Mouse (Mus musculus) stomach, embryonic 15.5 days (tissue): Measurements from ENCODE around the gene Dnase2a. TPM values are rescaled to one million over a fixed set of nuclear protein-coding genes. Genes with fewer than 3 reads are reported as not detected.

Experiments
- ATAC-seq: fragments of 200-750 bp; cut with Nextera tagmentation; 2 replicates; pipeline ENCODE4 v1.8.0; 2017; ENCODE audit warnings: low read depth, moderate number of reproducible peaks, moderate TSS enrichment; ENCODE audit not compliant: insufficient read depth, low FRiP score
- H3K27ac ChIP-seq: fragments of 300-500 bp; sonication (generic); 2 replicates; pipeline ENCODE4 v1.5.1; 2015; ENCODE audit warnings: mild to moderate bottlenecking, inconsistent platforms
- H3K27me3 ChIP-seq: fragments of 300-500 bp; sonication (generic); replicated peaks from 2 replicates; pipeline ENCODE4 v1.6.1; 2015; ENCODE audit warnings: inconsistent platforms
- H3K36me3 ChIP-seq: fragments of 300-500 bp; sonication (generic); 2 replicates; pipeline ENCODE4 v1.6.1; 2015; ENCODE audit warnings: inconsistent platforms
- H3K4me1 ChIP-seq: fragments of 300-500 bp; sonication (generic); 2 replicates; pipeline ENCODE4 v1.6.1; 2015; ENCODE audit warnings: inconsistent platforms
- H3K4me2 ChIP-seq: fragments of 300-500 bp; sonication (generic); 2 replicates; pipeline ENCODE4 v1.6.1; 2015; ENCODE audit warnings: mild to moderate bottlenecking, inconsistent platforms
- H3K4me3 ChIP-seq: fragments of 300-500 bp; sonication (generic); replicated peaks from 2 replicates; pipeline ENCODE4 v1.5.1; 2015; ENCODE audit warnings: inconsistent platforms
- H3K9ac ChIP-seq: fragments of 300-500 bp; sonication (generic); 2 replicates; pipeline ENCODE4 v1.6.1; 2015; ENCODE audit warnings: inconsistent platforms
- H3K9me3 ChIP-seq: fragments of 300-500 bp; sonication (generic); 2 replicates; pipeline ENCODE4 v1.6.1; 2016; ENCODE audit warnings: inconsistent platforms
- WGBS: fragments of 180-500 bp; shearing (Covaris S2); methylation state at CpG from one replicate; pipeline ENCODE4 v1.1.7; 2015; 5-methylcytosine and 5-hydroxymethylcytosine counted together
- polyA plus RNA-seq: library from polyadenylated mRNA; unstranded; fragments of >200 nt; fragmentation: Nextera tagmentation; extraction: Ambion mirVana; gene quantifications from 2 replicates; pipeline ENCODE4 v1.2.1, GENCODE M21; 2015

Dnase2a gene
- polyA plus RNA-seq, 1 experiment from 2014 or later, result 14.2 TPM

DNA sequence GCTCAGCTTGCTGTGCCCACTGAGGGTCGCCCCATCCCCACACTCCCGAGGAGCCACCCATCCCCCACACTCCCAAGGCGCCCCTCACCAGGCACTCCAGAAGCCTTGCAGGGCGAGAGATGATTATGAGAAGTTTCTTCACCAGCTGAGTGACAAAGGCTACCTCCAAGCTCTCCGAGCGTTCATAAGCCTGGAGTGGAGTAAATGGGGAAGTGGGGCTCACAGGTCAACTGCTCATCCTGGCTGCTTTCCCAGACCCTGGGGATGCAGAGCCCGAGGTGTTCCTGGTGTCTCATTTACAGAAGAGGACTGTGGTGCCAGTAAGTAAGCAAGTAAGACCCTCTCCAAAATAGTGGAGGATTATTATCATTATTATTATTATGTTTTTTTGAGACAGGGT is 17.2 kb downstream of the Dnase2a start:
- H3K4me1 ChIP-seq, result 0 out of 2 replicates have a peak, but pooled peaks cover 7% of the 10 kb centered on the region
- no peak overlapping the region for H3K4me2 ChIP-seq
- no peak overlapping the region for H3K9ac ChIP-seq
- no peak overlapping the region for H3K4me3 ChIP-seq
- H3K27ac ChIP-seq, result no peak overlapping the region
- 64% methylated on average over 7 of the region's 7 CpGs for WGBS
- peaks cover 21% of the 10 kb centered on the region for H3K27me3 ChIP-seq
- H3K36me3 ChIP-seq, result no peaks in the 10 kb centered on the region
- no peak for ATAC-seq
- no peaks in the 10 kb centered on the region for H3K9me3 ChIP-seq

DNA sequence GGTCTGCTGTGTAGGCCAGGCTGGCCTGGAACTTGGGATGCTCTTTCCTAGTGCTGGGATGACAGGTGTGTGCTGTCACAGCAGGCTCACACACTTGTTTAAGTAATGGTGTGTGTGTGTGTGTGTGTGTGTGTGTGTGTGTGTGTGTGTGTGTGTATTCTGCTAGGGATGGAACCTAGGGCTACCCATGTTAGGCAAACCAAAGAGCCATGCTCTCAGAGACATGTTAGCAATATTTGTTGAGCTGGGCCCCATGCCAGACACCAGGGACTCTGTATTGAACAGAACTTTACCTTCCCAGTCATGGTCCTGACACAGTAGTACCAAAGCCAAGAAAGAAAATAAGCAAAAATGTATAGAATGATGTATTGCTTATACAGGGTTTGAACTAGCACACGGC is 19.2 kb downstream of the Dnase2a start:
- Histone ChIP-seq H3K36me3 (no peaks in the 10 kb centered on the region), H3K4me2 (no peak overlapping the region), H3K9ac (no peak overlapping the region), H3K27me3 (peaks cover 32% of the 10 kb centered on the region), H3K9me3 (no peaks in the 10 kb centered on the region), H3K4me1 (0 out of 2 replicates have a peak, but pooled peaks cover 7% of the 10 kb centered on the region), H3K4me3 (no peak overlapping the region), H3K27ac (no peak overlapping the region)
- WGBS, result 86% methylated on average over 1 of the region's 1 CpGs
- ATAC-seq, result no peak

- no peak overlapping the region for H3K27ac ChIP-seq
- peak; percentile 71; the same call in 1 of the 2 replicates for ATAC-seq
- peak overlapping the region; percentile 31 for H3K4me3 ChIP-seq
- peak overlapping the region; percentile 70 for H3K4me2 ChIP-seq
- H3K27me3 ChIP-seq, result peaks cover 33% of the 10 kb centered on the region
- H3K9me3 ChIP-seq, result no peaks in the 10 kb centered on the region
- 2% methylated on average over 50 of the region's 52 CpGs for WGBS
- H3K4me1 ChIP-seq, result 0 out of 2 replicates have a peak, but pooled peaks cover 7% of the 10 kb centered on the region
- H3K9ac ChIP-seq, result no peak overlapping the region
- no peaks in the 10 kb centered on the region for H3K36me3 ChIP-seq
Measured at GRCm38 (mm10) chr8:84928456-84929306, 20.3 kb downstream of the Dnase2a start.

- WGBS, result 84% methylated on average over 13 of the region's 13 CpGs
- H3K36me3 ChIP-seq, result no peaks in the 10 kb centered on the region
- H3K27ac ChIP-seq, result no peak overlapping the region
- no peaks in the 10 kb centered on the region for H3K9me3 ChIP-seq
- no peak overlapping the region for H3K4me3 ChIP-seq
- H3K27me3 ChIP-seq, result peaks cover 52% of the 10 kb centered on the region
- no peak for ATAC-seq
- H3K4me1 ChIP-seq, result 0 out of 2 replicates have a peak, but pooled peaks cover 7% of the 10 kb centered on the region
- H3K9ac ChIP-seq, result no peak overlapping the region
- no peak overlapping the region for H3K4me2 ChIP-seq
Measured at GRCm38 (mm10) chr8:84930582-84930981, 22.2 kb downstream of the Dnase2a start.

- no peaks in the 10 kb centered on the region for H3K9me3 ChIP-seq
- 76% methylated on average over 16 of the region's 16 CpGs for WGBS
- no peak overlapping the region for H3K4me3 ChIP-seq
- no peaks in the 10 kb centered on the region for H3K36me3 ChIP-seq
- peaks cover 16% of the 10 kb centered on the region for H3K4me1 ChIP-seq
- no peak for ATAC-seq
- H3K27ac ChIP-seq, result no peak overlapping the region
- H3K4me2 ChIP-seq, result no peak overlapping the region
- no peak overlapping the region for H3K9ac ChIP-seq
- peaks cover 71% of the 10 kb centered on the region for H3K27me3 ChIP-seq
Measured at GRCm38 (mm10) chr8:84933767-84934559, 25.6 kb downstream of the Dnase2a start.

GRCm38 (mm10) chr8:84934860-84935259 is 26.5 kb downstream of the Dnase2a start:
- ATAC-seq, result no peak; the same call in 1 of the 2 replicates
- peaks cover 62% of the 10 kb centered on the region for H3K27me3 ChIP-seq
- no peak overlapping the region for H3K4me3 ChIP-seq
- no peaks in the 10 kb centered on the region for H3K9me3 ChIP-seq
- no peaks in the 10 kb centered on the region for H3K36me3 ChIP-seq
- H3K27ac ChIP-seq, result no peak overlapping the region
- 0 out of 2 replicates have a peak overlapping the region, but pooled peaks have one; percentile 1 for H3K4me2 ChIP-seq
- H3K9ac ChIP-seq, result no peak overlapping the region
- peaks cover 12% of the 10 kb centered on the region for H3K4me1 ChIP-seq
- WGBS, result 2% methylated on average over 15 of the region's 15 CpGs

DNA sequence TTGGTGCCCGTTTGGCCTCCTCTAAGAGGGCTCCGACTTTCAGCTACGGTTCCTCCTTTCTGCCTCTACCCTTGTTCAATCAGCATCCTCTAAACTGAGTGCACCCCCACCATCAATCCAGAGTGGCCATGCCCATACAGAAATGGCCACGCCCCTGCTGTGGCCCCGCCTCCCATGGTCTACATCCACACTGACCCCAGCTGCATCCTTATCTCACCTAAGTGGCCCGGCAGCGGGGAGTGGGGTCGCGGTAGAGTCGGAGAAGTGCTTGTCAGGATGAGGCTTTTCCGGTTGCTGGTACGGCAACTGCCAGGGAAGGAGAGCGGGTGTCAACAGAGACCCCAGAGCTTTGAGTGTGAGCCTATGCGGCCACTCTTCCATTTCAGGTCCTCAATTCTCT is 27.1 kb downstream of the Dnase2a start:
- Histone ChIP-seq H3K27me3 (peaks cover 56% of the 10 kb centered on the region), H3K4me2 (no peak overlapping the region), H3K27ac (no peak overlapping the region), H3K36me3 (no peaks in the 10 kb centered on the region), H3K4me3 (no peak overlapping the region), H3K4me1 (peaks cover 12% of the 10 kb centered on the region), H3K9ac (no peak overlapping the region), H3K9me3 (no peaks in the 10 kb centered on the region)
- WGBS, result 4% methylated on average over 14 of the region's 14 CpGs
- 0 out of 2 replicates have a peak, but pooled peaks have one; percentile 4 for ATAC-seq

DNA sequence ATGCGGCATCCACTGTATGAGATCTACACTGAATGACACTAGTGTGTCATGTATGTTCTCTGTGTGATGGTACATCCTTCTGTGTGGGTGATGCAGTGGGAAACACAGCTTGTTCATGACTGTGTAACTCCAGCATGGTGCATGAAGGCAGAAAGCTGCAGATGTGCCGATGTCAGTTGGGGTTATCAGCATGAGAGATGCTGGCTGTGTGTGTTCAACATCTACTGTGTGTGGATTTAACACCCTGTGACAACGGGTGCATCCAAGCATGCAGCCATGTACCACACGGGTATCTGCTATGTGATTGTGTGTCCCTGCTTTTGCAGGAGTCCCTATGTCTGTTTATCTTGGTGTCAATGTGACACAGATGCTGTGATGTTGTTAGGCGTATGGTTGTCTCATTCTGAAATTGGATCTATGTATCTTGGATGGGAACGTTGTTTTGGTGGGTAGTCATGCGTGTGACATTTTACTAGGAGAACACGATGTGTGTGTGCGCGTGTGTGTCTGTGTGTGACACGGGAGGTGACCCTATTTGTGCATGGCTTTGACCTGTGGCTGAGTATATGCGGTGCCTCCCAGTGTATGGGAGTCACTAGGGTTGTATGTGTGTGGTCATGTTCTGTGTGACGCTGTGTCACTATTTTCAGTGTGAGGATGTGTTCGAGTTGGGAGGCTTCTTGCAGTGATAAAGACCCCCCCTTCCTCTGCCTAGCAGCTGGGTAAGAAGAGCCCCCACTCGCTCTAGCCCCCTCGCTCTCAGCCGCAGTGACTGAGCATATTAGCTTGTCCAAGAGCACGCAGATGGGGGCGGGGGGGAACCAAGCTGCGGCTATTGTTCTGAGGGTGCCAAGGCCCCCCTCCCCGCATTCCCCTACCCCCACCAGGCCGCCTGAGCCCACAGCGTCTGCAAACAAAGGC is 27.9 kb downstream of the Dnase2a start:
- Histone ChIP-seq H3K4me2 (peak overlapping the region; percentile 77), H3K9ac (no peak overlapping the region), H3K27me3 (peaks cover 50% of the 10 kb centered on the region), H3K4me1 (peaks cover 12% of the 10 kb centered on the region), H3K9me3 (no peaks in the 10 kb centered on the region), H3K27ac (no peak overlapping the region), H3K36me3 (no peaks in the 10 kb centered on the region), H3K4me3 (peak overlapping the region; percentile 40)
- ATAC-seq, result no peak
- 24% methylated on average over 23 of the region's 23 CpGs for WGBS

GRCm38 (mm10) chr8:84936962-84937546 is 28.7 kb downstream of the Dnase2a start, which contains the start of gene Mast1:
Mast1 (minus strand) TSS chr8:84937359.
- no peak within 1 kb of the TSS for H3K27ac ChIP-seq
- under 1% methylated on average over 49 of the region's 50 CpGs for WGBS
- H3K4me2 ChIP-seq, result peak within 1 kb of the TSS; percentile 77
- 0 out of 2 replicates have a peak, but pooled peaks have one; percentile 37 for ATAC-seq
- H3K4me1 ChIP-seq, result peaks cover 12% of the 10 kb centered on the region
- peak within 1 kb of the TSS; percentile 40 for H3K4me3 ChIP-seq
- no peaks in the 10 kb centered on the region for H3K9me3 ChIP-seq
- H3K36me3 ChIP-seq, result no peaks in the 10 kb centered on the region
- H3K9ac ChIP-seq, result no peak within 1 kb of the TSS
- H3K27me3 ChIP-seq, result peaks cover 44% of the 10 kb centered on the region

DNA sequence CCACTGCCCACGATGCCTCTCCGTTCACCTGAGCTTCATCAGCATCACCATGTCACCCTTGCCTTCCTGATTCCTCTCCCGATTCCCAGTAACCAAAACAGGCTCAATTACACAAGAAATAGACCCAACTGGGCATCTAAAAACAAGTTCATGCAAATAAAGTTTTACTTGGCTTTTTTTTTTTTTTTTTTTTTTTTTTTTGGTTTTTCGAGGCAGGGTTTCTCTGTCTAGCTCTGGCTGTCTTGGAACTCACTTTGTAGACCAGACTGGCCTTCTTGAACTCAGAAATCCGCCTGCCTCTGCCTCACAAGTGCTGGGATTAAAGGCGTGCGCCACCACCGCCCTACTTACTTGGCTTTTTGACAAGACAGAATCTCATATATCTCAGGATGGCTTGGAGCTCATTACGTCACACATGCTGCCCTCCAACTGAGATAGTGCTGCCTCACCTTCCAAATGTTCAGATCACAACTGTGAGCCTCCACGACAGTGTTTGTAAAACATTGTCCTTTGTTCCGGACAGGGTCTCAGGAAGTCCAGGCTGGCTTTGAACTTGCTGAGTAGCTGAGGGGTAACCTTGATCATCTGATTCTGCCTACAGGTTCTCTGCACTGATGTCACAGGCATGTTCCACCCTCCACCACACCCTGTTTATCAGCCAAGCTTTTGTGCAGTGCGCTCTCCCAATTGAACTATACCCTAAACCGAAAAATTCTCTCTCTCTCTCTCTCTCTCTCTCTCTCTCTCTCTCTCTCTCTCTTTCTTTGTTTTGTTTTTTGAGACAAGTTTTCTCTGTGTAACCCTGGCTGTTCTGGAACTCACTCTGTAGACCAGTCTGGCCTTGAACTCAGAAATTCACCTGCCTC is 29.5 kb downstream of the Dnase2a start:
- WGBS, result 60% methylated on average over 13 of the region's 13 CpGs
- no peaks in the 10 kb centered on the region for H3K36me3 ChIP-seq
- peak overlapping the region; percentile 40; the same call in 1 of the 2 replicates for H3K4me3 ChIP-seq
- H3K4me2 ChIP-seq, result peak overlapping the region; percentile 77
- no peak for ATAC-seq
- H3K27me3 ChIP-seq, result peaks cover 44% of the 10 kb centered on the region
- peaks cover 12% of the 10 kb centered on the region for H3K4me1 ChIP-seq
- no peaks in the 10 kb centered on the region for H3K9me3 ChIP-seq
- no peak overlapping the region for H3K9ac ChIP-seq
- H3K27ac ChIP-seq, result no peak overlapping the region
